Mouse (Mus musculus): ENCODE measurements around the gene Jdp2.

The Jdp2 gene

DNA sequence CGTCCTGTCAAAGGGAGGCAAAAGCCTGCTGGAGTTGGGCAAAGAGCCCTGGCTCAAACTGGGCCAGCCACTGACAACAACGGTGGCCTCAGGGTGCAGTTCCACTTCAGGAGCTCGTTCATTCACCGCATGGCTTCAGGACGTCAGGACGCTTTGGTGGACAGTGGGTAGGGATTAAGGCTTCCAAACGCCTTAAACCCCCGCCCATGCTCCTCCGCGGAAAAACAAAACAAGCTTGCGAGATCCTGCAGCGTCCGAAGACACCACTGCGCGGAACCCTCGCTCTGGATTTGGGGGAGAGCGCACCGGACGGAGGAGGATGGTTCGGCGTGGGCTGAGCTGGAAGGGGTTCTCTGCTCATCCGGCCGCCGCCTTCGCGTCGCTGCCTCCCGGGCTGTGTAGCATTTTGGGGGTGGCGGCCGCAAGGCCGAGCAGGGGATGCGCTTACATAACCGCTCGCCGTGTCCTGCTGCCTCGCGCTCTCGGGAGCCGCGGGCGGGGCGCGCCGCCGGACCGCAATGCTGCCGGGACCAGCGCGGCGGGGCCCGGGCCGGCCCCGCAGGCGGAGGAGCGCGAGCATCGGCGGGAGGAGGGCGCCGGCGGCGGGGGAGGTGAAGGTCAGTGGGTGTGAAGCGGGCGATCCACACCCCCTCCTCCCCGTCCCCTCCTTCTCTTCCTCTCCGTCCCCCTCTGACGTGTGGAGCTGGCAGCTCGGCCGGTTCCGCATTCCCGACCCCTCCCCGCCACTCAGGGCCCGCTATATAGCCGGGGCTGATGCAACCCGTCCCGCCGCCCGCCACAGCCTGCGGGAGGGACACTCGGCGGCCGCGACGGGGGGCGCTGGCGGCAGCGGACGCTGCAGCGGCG lies at the start of gene Jdp2:
Gene Jdp2, plus strand, starts transcription at position 417 of the 867 bp plus-strand sequence.
- peak; percentile 65 to 90 for DNase-seq (ENCODE audit: low spot score in 2 of 2)

DNA sequence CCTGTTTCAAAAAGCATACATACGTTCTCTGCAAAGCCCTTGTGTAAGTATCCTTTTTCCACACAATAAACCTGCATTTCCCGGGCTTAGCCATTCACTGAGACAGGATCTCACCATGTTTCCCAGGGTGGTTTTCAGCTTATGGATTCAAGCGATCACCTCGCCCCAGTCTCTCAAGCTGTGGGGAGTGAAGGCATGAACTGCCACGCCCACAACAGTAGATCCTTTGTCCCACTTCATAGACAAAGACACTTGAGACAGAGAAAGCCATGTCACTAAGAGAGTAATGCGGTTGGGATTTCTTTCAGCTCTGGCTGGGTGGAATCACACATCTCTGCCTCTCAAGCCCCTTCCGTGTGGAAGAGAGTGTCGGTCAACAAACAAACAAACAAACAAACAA lies 49.2 kb upstream of the Jdp2 start:
- DNase-seq (ENCODE audit: low spot score in 2 of 2): no peak

DNA sequence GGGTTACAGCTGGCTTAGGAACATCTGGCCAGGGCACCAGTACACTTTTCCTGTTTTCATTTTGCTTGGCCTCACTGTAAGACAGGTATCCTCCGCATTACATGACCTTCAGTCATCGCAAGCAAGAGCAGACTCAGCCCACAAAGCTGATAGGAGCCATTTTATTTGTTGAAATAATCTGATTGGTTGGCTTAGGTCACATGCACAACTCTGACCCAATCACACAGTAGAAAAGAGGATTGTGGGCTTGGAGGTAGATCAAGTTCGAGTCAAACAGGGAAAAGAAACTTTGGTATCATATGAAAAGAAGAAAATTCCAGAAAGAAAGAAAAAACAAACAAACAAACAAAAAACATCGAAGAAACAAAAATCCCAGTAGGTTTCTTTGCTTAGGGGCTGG lies 48.4 kb upstream of the Jdp2 start:
- no peak for DNase-seq (ENCODE audit: low spot score in 2 of 2)

GRCm38 (mm10) chr12:85559299-85559698 lies 39.5 kb upstream of the Jdp2 start:
- no peak for DNase-seq (ENCODE audit: low spot score in 2 of 2)

DNA sequence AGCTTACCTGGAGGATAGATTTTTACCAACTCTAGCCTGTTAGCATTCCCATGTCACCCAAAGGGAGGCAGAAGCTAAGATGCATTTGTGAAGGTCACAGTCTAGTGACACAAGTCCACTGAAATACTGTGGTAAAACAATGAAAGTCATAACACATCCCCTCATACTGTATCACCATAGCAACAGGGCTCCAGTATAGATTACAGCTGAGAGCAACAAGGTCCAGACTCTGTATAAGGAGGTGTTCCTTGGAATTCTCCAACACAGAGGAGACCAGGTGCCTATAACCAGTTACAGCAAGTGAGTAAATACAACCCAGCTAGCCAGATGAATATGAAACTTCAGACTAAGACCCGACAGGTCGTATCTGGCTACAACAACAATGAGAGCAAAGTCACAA lies 33.4 kb upstream of the Jdp2 start:
- DNase-seq (ENCODE audit: low spot score in 2 of 2): no peak

DNA sequence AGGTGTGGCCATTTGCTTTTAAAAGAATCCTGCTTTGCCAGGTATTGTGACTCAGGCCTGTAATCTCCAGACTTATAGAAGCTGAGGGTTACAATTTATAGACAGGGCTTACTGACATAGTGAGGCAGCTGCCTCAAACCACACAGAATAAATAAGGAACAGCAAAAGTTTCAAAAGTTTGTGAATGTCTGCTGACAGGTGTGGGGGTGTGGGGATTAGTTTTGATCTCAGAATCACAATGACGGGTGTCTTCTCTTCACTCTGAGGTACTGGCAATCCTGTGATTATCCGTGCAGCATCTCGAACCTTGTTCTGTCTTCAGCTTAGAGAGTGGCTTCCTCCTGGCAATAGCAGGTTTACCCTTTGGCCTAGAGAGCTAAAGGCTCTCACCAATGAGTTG lies 30.5 kb upstream of the Jdp2 start:
- no peak for DNase-seq (ENCODE audit: low spot score in 2 of 2)

DNA sequence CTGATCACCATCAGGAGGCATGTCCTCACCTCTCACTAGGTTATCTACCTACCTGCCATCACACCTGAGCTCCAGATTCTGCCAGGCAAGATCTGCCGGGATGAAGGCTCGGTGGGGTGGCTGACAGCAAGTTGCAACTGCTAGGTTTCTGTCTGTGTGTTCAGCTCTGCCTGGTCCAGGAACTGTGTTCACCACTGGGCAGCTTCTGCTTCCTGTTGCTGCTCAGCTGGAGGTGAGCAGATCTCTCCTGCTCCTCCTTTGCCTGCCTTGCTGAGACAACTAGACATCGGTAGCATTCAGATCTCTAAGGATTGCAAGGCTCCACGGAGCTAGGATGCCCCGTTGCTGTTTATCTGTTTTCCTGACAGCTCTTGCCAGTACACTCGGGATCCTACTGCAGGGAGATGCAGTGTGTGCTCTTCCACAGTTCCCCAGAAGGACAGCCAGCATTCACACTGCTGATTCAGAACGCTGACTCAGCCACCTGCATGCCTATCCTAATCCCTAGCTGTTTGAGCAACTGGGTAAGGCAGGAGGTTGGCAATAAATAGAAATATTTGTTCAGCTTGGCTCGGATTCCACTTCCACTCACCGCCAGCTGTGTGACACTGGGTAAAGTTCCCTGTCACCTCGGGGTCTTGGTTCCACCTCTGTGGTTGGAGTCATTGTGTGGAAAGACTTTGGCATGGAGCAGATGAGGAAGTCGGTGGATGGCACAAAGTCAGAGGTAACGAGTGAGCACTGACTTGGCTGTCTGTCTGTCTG lies 29.3 kb upstream of the Jdp2 start:
- DNase-seq (ENCODE audit: low spot score in 2 of 2): no peak

DNA sequence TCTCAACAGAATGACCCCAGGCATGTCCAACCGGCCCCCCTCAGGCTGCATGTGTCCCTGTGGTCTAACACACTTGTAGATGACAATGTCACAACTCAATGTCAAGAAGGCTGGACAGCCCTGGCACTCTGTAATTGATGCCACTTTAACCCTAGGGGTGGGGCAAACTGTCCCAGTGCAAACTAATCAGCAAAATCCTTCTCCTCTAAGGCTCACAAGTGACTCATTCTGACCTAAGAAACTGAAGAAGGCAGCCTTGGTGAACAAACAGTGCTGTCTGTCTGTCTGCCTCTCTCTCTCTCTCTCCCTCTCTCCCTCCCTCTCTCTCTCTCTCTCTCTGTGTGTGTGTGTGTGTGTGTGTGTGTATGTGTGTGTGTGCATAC lies 28.7 kb upstream of the Jdp2 start:
- peak in 1 of 2 experiments; percentile 20 for DNase-seq (ENCODE audit: low spot score in 2 of 2)

GRCm38 (mm10) chr12:85571312-85571711 lies 27.5 kb upstream of the Jdp2 start:
- DNase-seq (ENCODE audit: low spot score in 2 of 2): peak in 1 of 2 experiments; percentile 14

GRCm38 (mm10) chr12:85572047-85572475 lies 26.8 kb upstream of the Jdp2 start:
- peak in 1 of 2 experiments; percentile 75 for DNase-seq (ENCODE audit: low spot score in 2 of 2)

DNA sequence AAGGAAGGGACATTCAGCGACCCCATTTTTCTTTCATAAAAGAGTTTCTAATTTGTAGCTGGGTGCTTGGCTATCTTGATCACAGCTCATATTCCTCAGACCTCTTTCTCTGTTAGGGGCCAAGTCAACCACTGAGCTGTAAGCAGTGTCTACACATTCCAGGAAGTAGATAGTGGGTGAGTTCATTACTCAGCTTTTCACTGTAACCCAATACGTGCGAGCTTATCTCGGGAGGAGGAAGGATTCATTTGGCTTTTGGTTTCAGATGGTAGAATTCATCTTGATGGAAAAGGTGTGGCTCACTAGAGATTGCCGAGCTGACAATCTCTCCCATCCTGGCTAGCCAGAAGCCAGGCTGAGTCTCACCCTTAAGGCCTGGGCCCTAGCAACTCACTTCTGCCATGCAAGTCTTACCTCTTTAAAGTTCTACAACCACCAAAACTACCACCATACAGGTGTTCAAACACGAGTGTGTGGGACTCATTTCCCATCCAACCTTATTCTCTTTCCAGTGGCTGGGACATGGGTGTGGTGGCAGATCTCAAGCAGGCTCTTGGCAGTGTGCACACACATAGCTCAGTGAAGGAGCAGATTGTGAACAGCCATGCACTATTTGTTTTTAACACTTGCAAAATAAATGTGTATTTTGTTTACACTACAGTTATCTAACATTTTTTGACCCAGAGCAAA lies 23.9 kb upstream of the Jdp2 start:
- no peak for DNase-seq (ENCODE audit: low spot score in 2 of 2)

GRCm38 (mm10) chr12:85575496-85575840 lies 23.4 kb upstream of the Jdp2 start:
- DNase-seq (ENCODE audit: low spot score in 2 of 2): no peak

GRCm38 (mm10) chr12:85581261-85582066 lies 17.4 kb upstream of the Jdp2 start:
- no peak for DNase-seq (ENCODE audit: low spot score in 2 of 2)

DNA sequence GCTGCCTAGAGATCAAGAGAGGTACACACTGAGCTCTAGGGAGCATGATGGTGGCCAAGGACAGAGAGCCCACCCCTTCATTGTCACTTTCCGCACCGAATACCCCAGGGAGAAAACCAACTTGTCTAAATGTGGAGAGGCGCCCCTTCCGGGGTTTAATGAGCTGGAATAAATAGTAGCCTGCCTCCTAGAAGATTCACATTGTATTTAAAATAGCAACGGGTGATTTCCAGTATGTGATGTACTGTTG lies 16.8 kb upstream of the Jdp2 start:
- DNase-seq (ENCODE audit: low spot score in 2 of 2): no peak

DNA sequence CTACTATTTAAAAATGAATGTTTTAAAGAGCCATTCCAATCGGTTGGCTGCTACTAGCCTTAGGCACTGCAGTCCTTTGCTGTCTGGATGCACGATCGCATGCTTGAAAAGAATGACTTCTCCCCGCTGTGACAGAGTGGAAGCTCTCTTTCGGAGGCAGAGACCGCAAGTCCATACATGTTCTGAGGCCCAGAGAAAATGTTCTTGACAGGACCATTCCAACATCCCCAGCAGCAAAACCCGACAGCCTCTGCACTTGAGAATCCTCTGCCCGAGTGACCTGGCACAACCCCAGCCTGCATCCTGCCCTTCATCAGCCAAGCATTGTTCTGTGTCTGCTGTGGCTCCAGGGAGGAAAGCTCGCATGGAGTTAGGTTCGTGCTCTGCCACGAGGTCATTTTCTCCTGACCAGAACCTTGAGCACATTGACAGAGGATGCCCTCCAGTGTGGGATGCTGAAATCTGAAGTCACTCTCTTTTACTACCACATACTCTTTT lies 13.0 kb upstream of the Jdp2 start:
- no peak for DNase-seq (ENCODE audit: low spot score in 2 of 2)

- no peak for DNase-seq (ENCODE audit: low spot score in 2 of 2)
These were observed 8.9 kb upstream of the Jdp2 start for GRCm38 (mm10) chr12:85589870-85590382.

DNA sequence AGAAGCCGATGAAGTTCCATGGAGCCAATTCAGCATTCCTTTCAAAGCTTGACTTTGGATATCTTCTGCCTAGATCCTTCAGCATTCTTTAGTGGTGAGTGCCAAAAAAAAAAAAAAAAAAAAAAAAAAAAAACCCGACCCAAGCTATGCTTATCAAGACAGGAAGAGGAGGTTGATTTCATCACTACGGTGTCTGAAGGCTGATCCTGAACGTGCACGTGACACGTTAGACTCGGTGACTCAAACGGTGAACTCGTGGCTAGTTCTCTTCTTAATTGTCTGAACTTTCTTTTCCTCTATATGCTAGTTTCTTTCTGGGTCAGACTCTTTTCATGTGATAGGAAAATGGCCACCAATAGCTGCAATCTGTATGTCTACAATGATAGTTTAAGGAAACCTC lies 5.9 kb upstream of the Jdp2 start:
- DNase-seq (ENCODE audit: low spot score in 2 of 2): no peak

- DNase-seq (ENCODE audit: low spot score in 2 of 2): no peak
These were observed 4.4 kb upstream of the Jdp2 start for GRCm38 (mm10) chr12:85594390-85594789.

GRCm38 (mm10) chr12:85598053-85598452 lies 774 bp upstream of the Jdp2 start:
- no peak for DNase-seq (ENCODE audit: low spot score in 2 of 2)

GRCm38 (mm10) chr12:85599478-85600152 lies 788 bp downstream of the Jdp2 start:
- peak in 1 of 2 experiments; percentile 28 for DNase-seq (ENCODE audit: low spot score in 2 of 2)

GRCm38 (mm10) chr12:85600637-85601036 lies 1.8 kb downstream of the Jdp2 start:
- DNase-seq (ENCODE audit: low spot score in 2 of 2): no peak

Data from urinary bladder, adult 18-20 months (tissue).